In the genomic region with DNA sequence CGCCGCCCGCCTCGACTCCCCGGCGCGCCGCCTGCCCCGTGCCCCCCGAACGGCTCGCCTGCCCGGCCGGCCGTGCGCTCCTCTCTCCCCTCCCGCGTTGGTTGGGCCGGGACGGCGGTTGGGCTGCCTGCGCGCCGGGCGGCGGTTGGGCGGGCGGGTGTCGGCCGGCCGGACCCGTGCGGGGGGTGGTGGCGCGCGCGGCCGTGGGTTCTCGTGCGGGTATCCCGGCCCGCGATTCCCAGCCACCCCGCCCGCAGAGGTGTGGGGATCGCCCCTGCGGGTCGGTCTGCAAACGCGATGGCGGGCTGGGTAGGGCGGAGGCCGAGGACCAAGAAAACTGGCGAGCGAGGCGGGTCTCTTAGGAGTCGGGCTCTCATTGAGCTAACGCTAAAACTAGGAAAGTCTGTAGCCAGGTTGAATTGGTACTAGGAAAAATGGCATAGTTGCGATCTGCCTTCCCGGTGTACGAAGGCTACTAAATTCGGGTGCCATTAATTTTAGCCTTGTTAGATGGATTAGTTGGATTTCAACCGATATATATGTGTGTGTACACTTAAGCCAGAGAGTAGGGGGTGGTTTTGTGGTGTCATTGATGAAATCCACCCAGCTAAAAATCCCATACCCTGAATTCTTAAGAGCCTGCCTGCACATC, we compare ENCODE assay signal across 8 mouse cellular contexts. TPM values are rescaled to one million over a fixed set of nuclear protein-coding genes. Genes with fewer than 3 reads are reported as not detected.
DNase-seq lines count a peak whose midpoint lies in the region; ATAC-seq and TF ChIP-seq lines count a peak whose summit lies in the region.

No protein-coding gene starts in this region.

- peak overlapping the region; percentile 74 for H3K4me3 ChIP-seq in embryonic facial prominence, embryonic 15.5 days (replicated peaks)
- peak overlapping the region; percentile 77 for H3K4me3 ChIP-seq in heart, postnatal 0 days (ENCODE audit: low read depth, low read length)
- H3K4me3 ChIP-seq in megakaryocyte, embryonic 14.5 days (replicated peaks), result peak overlapping the region; percentile 95
- H3K4me3 ChIP-seq in stomach, embryonic 16.5 days (replicated peaks; ENCODE audit: low read length), result peak overlapping the region; percentile 77

- peak; percentile 80 for ATAC-seq in embryonic facial prominence, embryonic 15.5 days (ENCODE audit: insufficient number of reproducible peaks, low FRiP score, low TSS enrichment, low read depth)
- ATAC-seq in heart, postnatal 0 days (ENCODE audit: insufficient read depth, low read depth), result peak; percentile 78
- peak; percentile 73 for ATAC-seq in stomach, embryonic 16.5 days (ENCODE audit: insufficient read depth, low FRiP score)

- TF ChIP-seq EP300 in heart, postnatal 0 days (IDR thresholded peaks at IDR 0.05; ENCODE audit: low read depth), result 0 out of 2 replicates have a peak, but pooled peaks have one; percentile 8

- TF ChIP-seq CTCF in heart, postnatal 0 days (IDR thresholded peaks at IDR 0.05; ENCODE audit: low read depth), result no peak

- peak overlapping the region; percentile 69 for H3K9ac ChIP-seq in embryonic facial prominence, embryonic 15.5 days
- peak overlapping the region; percentile 89 for H3K9ac ChIP-seq in heart, postnatal 0 days (replicated peaks; ENCODE audit: low read depth, low read length)
- H3K9ac ChIP-seq in stomach, embryonic 16.5 days (ENCODE audit: low read length), result peak overlapping the region; percentile 97

- peak overlapping the region; percentile 98 for H3K27ac ChIP-seq in embryonic facial prominence, embryonic 15.5 days (replicated peaks)
- peak overlapping the region; percentile 99 for H3K27ac ChIP-seq in heart, postnatal 0 days (ENCODE audit: low read depth)
- H3K27ac ChIP-seq in stomach, embryonic 16.5 days (ENCODE audit: low read length), result peak overlapping the region; percentile 98

- H3K36me3 ChIP-seq in embryonic facial prominence, embryonic 15.5 days, result peaks cover 3% of the 10 kb centered on the region; the same call in 1 of the 2 replicates
- no peaks in the 10 kb centered on the region for H3K36me3 ChIP-seq in heart, postnatal 0 days (replicated peaks; ENCODE audit: control insufficient read depth, insufficient read depth, low read length)
- H3K36me3 ChIP-seq in megakaryocyte, embryonic 14.5 days (replicated peaks; ENCODE audit: low read length), result peaks cover 4% of the 10 kb centered on the region
- no peaks in the 10 kb centered on the region for H3K36me3 ChIP-seq in stomach, embryonic 16.5 days (ENCODE audit: control insufficient read depth, insufficient read depth, low read length)

- no peaks in the 10 kb centered on the region for H3K9me3 ChIP-seq in embryonic facial prominence, embryonic 15.5 days (replicated peaks)
- no peaks in the 10 kb centered on the region for H3K9me3 ChIP-seq in heart, postnatal 0 days (replicated peaks; ENCODE audit: control insufficient read depth, low read length)
- no peaks in the 10 kb centered on the region for H3K9me3 ChIP-seq in megakaryocyte, embryonic 14.5 days
- no peaks in the 10 kb centered on the region for H3K9me3 ChIP-seq in stomach, embryonic 16.5 days (replicated peaks; ENCODE audit: control insufficient read depth, low read length)

- H3K4me2 ChIP-seq in embryonic facial prominence, embryonic 15.5 days (replicated peaks), result peak overlapping the region; percentile 74
- H3K4me2 ChIP-seq in heart, postnatal 0 days (ENCODE audit: low read depth, low read length), result peak overlapping the region; percentile 84
- H3K4me2 ChIP-seq in stomach, embryonic 16.5 days (ENCODE audit: low read depth, low read length), result peak overlapping the region; percentile 77

- DNase-seq in adrenal gland, adult 18-20 months (ENCODE audit: low spot score in 2 of 2), result peak; percentile 78 to 83
- no peak for DNase-seq in adrenal gland, adult 8-10 months
- DNase-seq in adrenal gland, adult 2 months, result peak; percentile 92
- DNase-seq in heart, postnatal 0 days (ENCODE audit: low spot score), result peak; percentile 75
- peak; percentile 85 to 93 for DNase-seq in kidney, postnatal 4 days

- peaks cover 14% of the 10 kb centered on the region for H3K4me1 ChIP-seq in embryonic facial prominence, embryonic 15.5 days
- peaks cover 7% of the 10 kb centered on the region; the same call in 1 of the 2 replicates for H3K4me1 ChIP-seq in heart, postnatal 0 days (ENCODE audit: control insufficient read depth, insufficient read depth)
- peaks cover 35% of the 10 kb centered on the region for H3K4me1 ChIP-seq in megakaryocyte, embryonic 14.5 days
- peaks cover 15% of the 10 kb centered on the region; the same call in 1 of the 2 replicates for H3K4me1 ChIP-seq in stomach, embryonic 16.5 days (ENCODE audit: control insufficient read depth, insufficient read depth, low read length)

- WGBS in embryonic facial prominence, embryonic 15.5 days, result under 1% methylated on average over 59 of the region's 63 CpGs
- 0% methylated on average over 59 of the region's 63 CpGs for WGBS in heart, postnatal 0 days
- WGBS in stomach, embryonic 16.5 days, result under 1% methylated on average over 60 of the region's 63 CpGs

- H3K27me3 ChIP-seq in embryonic facial prominence, embryonic 15.5 days, result no peaks in the 10 kb centered on the region
- H3K27me3 ChIP-seq in heart, postnatal 0 days (ENCODE audit: control insufficient read depth, insufficient read depth, low read length), result no peaks in the 10 kb centered on the region
- H3K27me3 ChIP-seq in megakaryocyte, embryonic 14.5 days (replicated peaks), result no peaks in the 10 kb centered on the region
- H3K27me3 ChIP-seq in stomach, embryonic 16.5 days (ENCODE audit: control insufficient read depth, insufficient read depth, low read length), result no peaks in the 10 kb centered on the region

RNA-seq across cellular contexts. Expression of a gene that starts 0.8 kb away (rescaled TPM):
- 1 to 10 TPM; 7.5 to 9.2 TPM for total RNA-seq in adrenal gland, adult 18-20 months (2021)
- 10 to 100 TPM in 3 of 4 experiments, 1 to 10 TPM in 1; 7.9 to 10.8 (median 10.5) TPM for total RNA-seq in adrenal gland, adult 8-10 months (2022)
- 10 to 100 TPM in 1 of 2 experiments, 1 to 10 TPM in 1; 8.4 to 11.3 TPM for total RNA-seq in adrenal gland, adult 2 months (2021)
- 6.8 and 8.6 TPM in 2 replicates for polyA plus RNA-seq in adrenal gland, adult 2 months (2012; rRNA removed)
- polyA plus RNA-seq in embryonic facial prominence, embryonic 15.5 days (2015; fragmentation: Nextera tagmentation; extraction: Ambion mirVana), result 4.4 and 5.4 TPM in 2 replicates
- 2.6 and 5.8 TPM in 2 replicates for total RNA-seq in heart, postnatal 0 days (2014; rRNA removed; ENCODE audit: low replicate concordance)
- polyA plus RNA-seq in heart, postnatal 0 days (2015; fragmentation: Nextera tagmentation; extraction: Ambion mirVana), result 1.2 and 1.3 TPM in 2 replicates
- 0.40 and 0.84 TPM in 2 replicates for polyA plus RNA-seq in megakaryocyte, embryonic 14.5 days (2012; ENCODE audit: insufficient read depth, low replicate concordance)
- polyA plus RNA-seq in stomach, embryonic 16.5 days (2015; fragmentation: Nextera tagmentation; extraction: Ambion mirVana), result 4.8 and 5.2 TPM in 2 replicates
